Mouse (Mus musculus) CH12.LX (cell line): ENCODE measurements around the gene Dnal1.

Source experiments
- BHLHE40 ChIP-seq: IDR thresholded peaks from 2 replicates; pipeline ENCODE4 v1.6.1; 2011; ENCODE audit warnings: mild to moderate bottlenecking, low read depth, low read length, improper control_type of control experiment
- CHD1 ChIP-seq: IDR thresholded peaks from 2 replicates; pipeline ENCODE4 v1.6.1; 2012; ENCODE audit warnings: low read depth, low read length, improper control_type of control experiment, inconsistent platforms
- CHD2 ChIP-seq: IDR thresholded peaks from 2 replicates; pipeline ENCODE4 v1.6.1; 2011; ENCODE audit warnings: low read length, improper control_type of control experiment
- CTCF ChIP-seq, 2 experiments: IDR thresholded peaks in 1 of 2; conservative IDR thresholded peaks in 1 of 2; 2 replicates each; pipeline ENCODE4 v1.5.1; 2011 to 2012; ENCODE audit warnings: low read depth in 2 of 2, low read length in 2 of 2, improper control_type of control experiment in 1 of 2, inconsistent platforms in 1 of 2, mild to moderate bottlenecking in 1 of 2, moderate library complexity in 1 of 2
- E2F4 ChIP-seq: IDR thresholded peaks from 2 replicates; pipeline ENCODE4 v1.6.1; 2011; ENCODE audit warnings: low read depth, low read length, improper control_type of control experiment; ENCODE audit not compliant: insufficient replicate concordance
- HCFC1 ChIP-seq: IDR thresholded peaks from 2 replicates; pipeline ENCODE4 v1.6.1; 2012; ENCODE audit warnings: low read depth, mild to moderate bottlenecking, inconsistent platforms, low read length, improper control_type of control experiment
- POLR2A ChIP-seq: IDR thresholded peaks from 2 replicates; pipeline ENCODE4 v1.6.1; 2011; ENCODE audit warnings: low read depth, mild to moderate bottlenecking, improper control_type of control experiment, low read length
- SMC3 ChIP-seq: IDR thresholded peaks from 2 replicates; pipeline ENCODE4 v1.6.1; 2011; ENCODE audit warnings: low read depth, low read length, improper control_type of control experiment
- USF2 ChIP-seq: conservative IDR thresholded peaks from 2 replicates; pipeline ENCODE4 v1.6.1; 2011; ENCODE audit warnings: low read depth, low read length, improper control_type of control experiment

DNA sequence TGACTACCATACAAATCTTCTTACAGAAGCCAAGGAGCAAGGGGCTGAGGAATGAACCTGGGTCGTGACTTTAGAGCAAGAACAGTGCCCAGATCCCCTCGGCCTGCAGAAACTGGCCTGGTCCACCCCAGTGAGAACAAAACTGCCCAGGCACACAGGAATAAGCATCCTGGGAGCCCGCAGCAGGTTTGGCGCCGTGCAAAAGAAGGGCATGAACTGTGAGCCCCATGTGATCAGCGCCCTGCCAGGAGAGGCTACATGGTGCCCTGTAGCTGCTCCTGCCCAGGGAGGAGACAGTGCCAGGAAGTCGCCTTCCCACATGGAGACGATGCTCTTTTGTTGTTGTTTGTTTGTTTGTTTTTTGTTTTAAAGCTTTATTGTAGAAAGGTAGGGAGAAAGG is 49.5 kb upstream of the Dnal1 start:
- TF ChIP-seq E2F4 (no peak), CTCF (conservative IDR thresholded peaks at IDR 0.05 in 1 of 2, IDR thresholded peaks at IDR 0.05 in 1 of 2; ENCODE audit: low read depth in 2 of 2, low read length in 2 of 2) (no peak), USF2 (no peak), CHD1 (no peak), HCFC1 (no peak), CHD2 (no peak), SMC3 (no peak), BHLHE40 (no peak), POLR2A (no peak)
